Mouse (Mus musculus) testis, adult 2 months (tissue): ENCODE results near the gene Noa1.

Source experiments
- CTCF ChIP-seq: fragments of 200-500 bp; IDR thresholded peaks from 2 replicates; pipeline ENCODE4 v1.5.1; 2012; ENCODE audit warnings: low read depth, mild to moderate bottlenecking, inconsistent platforms, low read length, moderate library complexity; ENCODE audit not compliant: control insufficient read depth, insufficient read depth, insufficient replicate concordance
- POLR2A ChIP-seq: fragments of 200-500 bp; IDR thresholded peaks from 2 replicates; pipeline ENCODE4 v1.6.1; 2012; ENCODE audit warnings: low read depth, mild to moderate bottlenecking, inconsistent platforms, low read length, moderate library complexity; ENCODE audit not compliant: control insufficient read depth

GRCm38 (mm10) chr5:77265081-77265670, 44.7 kb downstream of the Noa1 start, which contains the start of gene Rest:
- TF ChIP-seq CTCF (no peak), POLR2A (peak; percentile 52; the same call in 1 of the 2 replicates)
